Mouse (Mus musculus) myocyte (in vitro differentiated cells): ENCODE results near the gene Gm20388.

Experiments
- CEBPB ChIP-seq: IDR thresholded peaks from 2 replicates; pipeline ENCODE4 v1.6.1; 2011; ENCODE audit warnings: mild to moderate bottlenecking, moderate library complexity; ENCODE audit not compliant: poor library complexity, insufficient read depth, severe bottlenecking
- E2F4 ChIP-seq: IDR thresholded peaks from one replicate; pipeline ENCODE4 v1.6.1; 2011; ENCODE audit warnings: mild to moderate bottlenecking, control low read depth, moderate library complexity; ENCODE audit not compliant: insufficient read depth
- USF1 ChIP-seq: IDR thresholded peaks from one replicate; pipeline ENCODE4 v1.6.1; 2011; ENCODE audit warnings: low read depth, mild to moderate bottlenecking, control low read depth, moderate library complexity

DNA sequence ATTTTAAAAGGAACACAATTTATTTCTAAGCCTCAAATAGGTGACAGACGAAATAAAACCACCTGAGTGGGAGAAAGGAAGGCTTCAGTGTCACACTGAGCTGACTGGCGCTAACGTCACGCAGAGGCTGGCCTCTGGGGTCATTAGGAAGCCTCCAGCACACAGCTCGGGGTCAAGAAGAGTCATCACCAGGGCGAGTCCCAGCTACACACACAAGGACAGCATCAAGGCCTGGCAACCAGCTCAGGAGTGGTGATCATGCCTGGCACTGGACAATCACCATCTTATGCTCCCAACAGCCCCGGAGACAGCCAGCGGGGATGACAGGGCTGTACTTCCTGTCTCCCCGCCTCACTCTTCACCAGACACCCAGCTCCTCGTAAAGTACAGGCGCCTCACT is 1647.1 kb downstream of the Gm20388 start:
- TF ChIP-seq E2F4: no peak
- no peak for TF ChIP-seq USF1
- TF ChIP-seq CEBPB: no peak
